Mouse (Mus musculus): Measurements from ENCODE around the gene Olfr194. TPM values are rescaled to one million over a fixed set of nuclear protein-coding genes. Genes with fewer than 3 reads are reported as not detected.
"Not testable (repeated sequence)": the region's sequence is repeated elsewhere in the genome, so short reads cannot be mapped to it uniquely, and the experiment has no call there.

Gene Olfr194
- polyA plus RNA-seq, 1 experiment, result not detected

- 76% methylated on average over 2 of the region's 2 CpGs for WGBS
- Histone ChIP-seq H3K27ac (ENCODE audit: insufficient read depth, low read length) (no peak overlapping the region), H3K27me3 (ENCODE audit: control insufficient read depth, insufficient read depth, low read length) (no peaks in the 10 kb centered on the region), H3K4me1 (ENCODE audit: control insufficient read depth, insufficient read depth, insufficient read length) (no peaks in the 10 kb centered on the region), H3K36me3 (ENCODE audit: control insufficient read depth, insufficient read depth, low read length) (no peaks in the 10 kb centered on the region), H3K4me3 (ENCODE audit: extremely low read depth, insufficient read depth, insufficient read length) (no peak overlapping the region)
- no peak for TF ChIP-seq POLR2A (IDR thresholded peaks at IDR 0.05; ENCODE audit: low read depth, low read length)
- TF ChIP-seq CTCF (IDR thresholded peaks at IDR 0.05; ENCODE audit: extremely low read depth, insufficient read depth, insufficient read length, insufficient replicate concordance), result no peak
- no peak for DNase-seq (ENCODE audit: low read depth in 1 of 2, low spot score in 2 of 2)
Measured at GRCm38 (mm10) chr16:59105312-59105711, 15.6 kb downstream of the Olfr194 start.

- not testable (repeated sequence) for DNase-seq (ENCODE audit: low read depth in 1 of 2, low spot score in 2 of 2); H3K27me3 ChIP-seq (ENCODE audit: control insufficient read depth, insufficient read depth, low read length); H3K27ac ChIP-seq (ENCODE audit: insufficient read depth, low read length); H3K4me1 ChIP-seq (ENCODE audit: control insufficient read depth, insufficient read depth, insufficient read length); H3K36me3 ChIP-seq (ENCODE audit: control insufficient read depth, insufficient read depth, low read length); H3K4me3 ChIP-seq (ENCODE audit: extremely low read depth, insufficient read depth, insufficient read length)
- 43% methylated on average over 1 of the region's 1 CpGs for WGBS
Measured at GRCm38 (mm10) chr16:59089722-59090121, 31.1 kb downstream of the Olfr194 start, which contains the start of gene Olfr191. Gene Olfr191 (minus strand): TSS chr16:59089822.

GRCm38 (mm10) chr16:59081113-59081512 is 39.8 kb downstream of the Olfr194 start:
- H3K27me3 ChIP-seq (ENCODE audit: control insufficient read depth, insufficient read depth, low read length); DNase-seq (ENCODE audit: low read depth in 1 of 2, low spot score in 2 of 2); H3K36me3 ChIP-seq (ENCODE audit: control insufficient read depth, insufficient read depth, low read length); H3K27ac ChIP-seq (ENCODE audit: insufficient read depth, low read length); H3K4me3 ChIP-seq (ENCODE audit: extremely low read depth, insufficient read depth, insufficient read length); H3K4me1 ChIP-seq (ENCODE audit: control insufficient read depth, insufficient read depth, insufficient read length): not testable (repeated sequence)
- WGBS, result 84% methylated on average over 2 of the region's 2 CpGs

- no peak within 1 kb of the TSS for H3K4me3 ChIP-seq (ENCODE audit: extremely low read depth, insufficient read depth, insufficient read length)
- H3K27ac ChIP-seq (ENCODE audit: insufficient read depth, low read length), result no peak within 1 kb of the TSS
- H3K36me3 ChIP-seq (ENCODE audit: control insufficient read depth, insufficient read depth, low read length), result no peaks in the 10 kb centered on the region
- no peaks in the 10 kb centered on the region for H3K27me3 ChIP-seq (ENCODE audit: control insufficient read depth, insufficient read depth, low read length)
- TF ChIP-seq CTCF (IDR thresholded peaks at IDR 0.05; ENCODE audit: extremely low read depth, insufficient read depth, insufficient read length, insufficient replicate concordance) (no peak), POLR2A (IDR thresholded peaks at IDR 0.05; ENCODE audit: low read depth, low read length) (no peak)
- no peak for DNase-seq (ENCODE audit: low read depth in 1 of 2, low spot score in 2 of 2)
- no peaks in the 10 kb centered on the region for H3K4me1 ChIP-seq (ENCODE audit: control insufficient read depth, insufficient read depth, insufficient read length)
- WGBS, result 83% methylated on average over 5 of the region's 5 CpGs
Measured at GRCm38 (mm10) chr16:59077905-59078304, 43.0 kb downstream of the Olfr194 start, which contains the start of gene Olfr190. Gene Olfr190 (minus strand): TSS chr16:59078005.

GRCm38 (mm10) chr16:59073520-59073919 is 47.3 kb downstream of the Olfr194 start:
- no peak for TF ChIP-seq POLR2A (IDR thresholded peaks at IDR 0.05; ENCODE audit: low read depth, low read length)
- no peak for TF ChIP-seq CTCF (IDR thresholded peaks at IDR 0.05; ENCODE audit: extremely low read depth, insufficient read depth, insufficient read length, insufficient replicate concordance)
- DNase-seq (ENCODE audit: low read depth in 1 of 2, low spot score in 2 of 2), result no peak
- WGBS, result 88% methylated on average over 1 of the region's 1 CpGs
- Histone ChIP-seq H3K4me1 (ENCODE audit: control insufficient read depth, insufficient read depth, insufficient read length) (no peaks in the 10 kb centered on the region), H3K27me3 (ENCODE audit: control insufficient read depth, insufficient read depth, low read length) (no peaks in the 10 kb centered on the region), H3K27ac (ENCODE audit: insufficient read depth, low read length) (no peak overlapping the region), H3K36me3 (ENCODE audit: control insufficient read depth, insufficient read depth, low read length) (no peaks in the 10 kb centered on the region), H3K4me3 (ENCODE audit: extremely low read depth, insufficient read depth, insufficient read length) (no peak overlapping the region)

- Histone ChIP-seq H3K36me3 (ENCODE audit: control insufficient read depth, insufficient read depth, low read length) (no peaks in the 10 kb centered on the region), H3K27ac (ENCODE audit: insufficient read depth, low read length) (no peak overlapping the region), H3K27me3 (ENCODE audit: control insufficient read depth, insufficient read depth, low read length) (no peaks in the 10 kb centered on the region), H3K4me3 (ENCODE audit: extremely low read depth, insufficient read depth, insufficient read length) (no peak overlapping the region), H3K4me1 (ENCODE audit: control insufficient read depth, insufficient read depth, insufficient read length) (no peaks in the 10 kb centered on the region)
- no peak for DNase-seq (ENCODE audit: low read depth in 1 of 2, low spot score in 2 of 2)
- TF ChIP-seq POLR2A (IDR thresholded peaks at IDR 0.05; ENCODE audit: low read depth, low read length), result no peak
- TF ChIP-seq CTCF (IDR thresholded peaks at IDR 0.05; ENCODE audit: extremely low read depth, insufficient read depth, insufficient read length, insufficient replicate concordance), result no peak
Measured at GRCm38 (mm10) chr16:59071755-59072154, 49.1 kb downstream of the Olfr194 start.

Other genes starting within 250 kb of the Olfr194 start
- not detected in 2 replicates for gene Olfr177, start 246.3 kb downstream of the Olfr194 start, polyA plus RNA-seq (2012; rRNA removed)
- gene Olfr178, start 229.0 kb downstream of the Olfr194 start, polyA plus RNA-seq (2012; rRNA removed), result not detected in 2 replicates
- not detected in 2 replicates for gene Olfr181, start 192.3 kb downstream of the Olfr194 start, polyA plus RNA-seq (2012; rRNA removed)
- gene Olfr180, start 191.7 kb downstream of the Olfr194 start, polyA plus RNA-seq (2012; rRNA removed), result not detected in 2 replicates
- gene Olfr183, start 125.7 kb downstream of the Olfr194 start, polyA plus RNA-seq (2012; rRNA removed), result not detected in 2 replicates
- not detected in 2 replicates for gene Olfr186, start 90.8 kb downstream of the Olfr194 start, polyA plus RNA-seq (2012; rRNA removed)
- gene Olfr187, start 81.3 kb downstream of the Olfr194 start, polyA plus RNA-seq (2012; rRNA removed), result not detected in 2 replicates
- not detected in 2 replicates for gene Olfr190, start 43.1 kb downstream of the Olfr194 start, polyA plus RNA-seq (2012; rRNA removed)
- not detected in 2 replicates for gene Olfr191, start 31.2 kb downstream of the Olfr194 start, polyA plus RNA-seq (2012; rRNA removed)
- gene Olfr193, start 9.2 kb downstream of the Olfr194 start, polyA plus RNA-seq (2012; rRNA removed), result not detected in 2 replicates
- gene Olfr195, start 26.0 kb upstream of the Olfr194 start, polyA plus RNA-seq (2012; rRNA removed), result not detected in 2 replicates
- gene Olfr196, start 49.4 kb upstream of the Olfr194 start, polyA plus RNA-seq (2012; rRNA removed), result not detected in 2 replicates
- not detected in 2 replicates for gene Olfr198, start 82.5 kb upstream of the Olfr194 start, polyA plus RNA-seq (2012; rRNA removed)
- not detected in 2 replicates for gene Olfr199, start 98.7 kb upstream of the Olfr194 start, polyA plus RNA-seq (2012; rRNA removed)
- gene Olfr201, start 151.6 kb upstream of the Olfr194 start, polyA plus RNA-seq (2012; rRNA removed), result not detected in 2 replicates
- gene Olfr202, start 165.7 kb upstream of the Olfr194 start, polyA plus RNA-seq (2012; rRNA removed), result not detected in 2 replicates
- not detected in 2 replicates for gene Olfr203, start 177.8 kb upstream of the Olfr194 start, polyA plus RNA-seq (2012; rRNA removed)
- not detected in 2 replicates for gene Olfr204, start 197.2 kb upstream of the Olfr194 start, polyA plus RNA-seq (2012; rRNA removed)
- gene Olfr205, start 210.1 kb upstream of the Olfr194 start, polyA plus RNA-seq (2012; rRNA removed), result not detected in 2 replicates
- gene Olfr206, start 228.2 kb upstream of the Olfr194 start, polyA plus RNA-seq (2012; rRNA removed), result not detected in 2 replicates
- gene Olfr209, start 242.9 kb upstream of the Olfr194 start, polyA plus RNA-seq (2012; rRNA removed), result not detected in 2 replicates